Mouse (Mus musculus): ENCODE measurements around the gene Sash3.

DNA sequence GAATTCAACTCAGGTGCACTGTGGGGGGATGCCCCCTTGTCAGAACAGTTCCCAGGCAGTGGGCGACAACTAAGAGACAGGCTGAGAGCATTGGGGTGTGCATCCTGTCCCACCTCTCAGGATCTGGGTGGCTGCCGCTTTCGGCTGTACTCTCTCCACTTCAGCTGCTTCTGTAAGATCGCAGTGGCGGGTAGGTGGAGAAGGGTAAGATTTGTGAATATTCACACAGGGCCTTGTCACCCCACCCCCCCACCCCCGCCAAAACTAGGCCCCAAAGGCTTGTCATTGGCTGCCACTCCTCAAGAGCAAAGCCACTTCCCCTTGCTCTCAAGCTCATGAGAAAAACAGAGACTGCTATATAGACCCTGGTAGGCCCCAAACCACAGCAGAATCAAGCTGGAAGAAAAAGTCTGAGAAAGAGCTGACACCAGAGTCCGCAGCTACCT lies 1.5 kb downstream of the Sash3 start:
- TF ChIP-seq POLR2A (IDR thresholded peaks at IDR 0.05; ENCODE audit: low read depth, low read length) (peak; percentile 57), CTCF (IDR thresholded peaks at IDR 0.05; ENCODE audit: extremely low read depth, insufficient read depth, insufficient read length, insufficient replicate concordance) (no peak)
